Mouse (Mus musculus) hematopoietic stem cell, adult 5-6 weeks (primary cell): ENCODE data around the gene Cldn11. TPM values are rescaled to one million over a fixed set of nuclear protein-coding genes. Genes with fewer than 3 reads are reported as not detected.
A peak's percentile ranks its signal among the peaks of the same experiment; 100 is the strongest.

Experiments
- ATAC-seq, 2 experiments: fragments of 125-278 bp in 1 of 2; replicated peaks in 1 of 2; 2 replicates each; pipeline ENCODE4 v1.8.0; 2016 to 2017; ENCODE audit warnings: inconsistent platforms in 2 of 2, mild to moderate bottlenecking in 2 of 2, moderate number of reproducible peaks in 2 of 2, low read depth in 1 of 2, moderate TSS enrichment in 1 of 2; ENCODE audit not compliant: low FRiP score in 2 of 2, poor library complexity in 2 of 2, severe bottlenecking in 2 of 2, insufficient read depth in 1 of 2, low TSS enrichment in 1 of 2
- total RNA-seq: library from RNA; stranded (forward); fragments of 172-1452, 232-1000 nt; gene quantifications from 2 replicates; pipeline ENCODE4 v1.2.3, GENCODE M21; 2017

Gene Cldn11
- total RNA-seq, 1 experiment from 2014 or later = not detected

DNA sequence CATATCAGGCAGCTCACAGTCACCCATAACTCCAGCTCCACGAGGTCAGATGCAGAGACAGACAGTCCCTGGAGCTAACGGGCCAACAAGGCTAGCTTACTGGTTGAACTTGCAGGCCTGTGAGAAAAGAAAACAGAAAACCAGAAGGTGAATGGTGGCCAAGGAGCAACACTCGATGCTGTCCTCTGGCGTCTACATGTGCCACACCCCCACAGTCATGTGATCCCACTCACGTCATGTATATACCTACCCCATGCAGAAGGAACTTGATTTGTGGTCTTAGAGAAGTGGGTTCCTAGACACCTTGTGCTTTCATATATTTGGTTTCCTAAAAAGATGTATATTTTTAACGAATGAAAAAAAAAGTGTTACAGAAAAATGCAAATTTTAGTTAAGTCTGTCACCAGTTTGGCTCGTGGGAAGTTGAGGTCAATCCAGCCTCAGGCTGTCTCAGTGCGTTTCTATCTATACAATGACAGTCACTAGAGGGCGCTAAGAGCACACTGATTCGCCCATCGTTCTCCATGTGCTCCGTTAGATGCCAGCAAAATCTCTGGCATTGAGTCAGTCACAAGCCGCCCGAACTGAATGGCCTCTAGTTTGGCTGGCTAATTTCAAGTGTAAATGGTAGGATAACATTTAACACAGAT, 4.0 kb upstream of the Cldn11 start:
- peak; percentile 91 to 93 for ATAC-seq

DNA sequence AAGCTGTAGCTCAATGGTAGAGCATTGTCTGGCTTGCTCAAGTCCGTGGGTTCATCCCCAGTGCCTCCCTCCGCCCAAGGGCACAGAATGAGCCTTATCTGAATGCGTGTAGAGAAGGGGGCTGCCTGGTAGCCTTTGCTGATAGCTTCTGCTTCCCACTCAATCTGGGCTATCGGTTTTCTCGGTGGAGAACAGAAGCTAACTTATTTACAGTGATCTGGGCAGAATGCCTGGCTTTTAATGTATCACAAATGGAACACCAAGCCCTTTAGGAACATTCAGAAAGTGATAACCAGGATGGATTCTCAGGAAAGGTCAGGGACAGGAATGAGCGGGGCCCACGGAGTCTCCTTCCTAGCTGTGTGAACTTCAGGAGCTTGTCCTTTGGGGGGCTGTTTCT, 1.1 kb upstream of the Cldn11 start:
- no peak for ATAC-seq

DNA sequence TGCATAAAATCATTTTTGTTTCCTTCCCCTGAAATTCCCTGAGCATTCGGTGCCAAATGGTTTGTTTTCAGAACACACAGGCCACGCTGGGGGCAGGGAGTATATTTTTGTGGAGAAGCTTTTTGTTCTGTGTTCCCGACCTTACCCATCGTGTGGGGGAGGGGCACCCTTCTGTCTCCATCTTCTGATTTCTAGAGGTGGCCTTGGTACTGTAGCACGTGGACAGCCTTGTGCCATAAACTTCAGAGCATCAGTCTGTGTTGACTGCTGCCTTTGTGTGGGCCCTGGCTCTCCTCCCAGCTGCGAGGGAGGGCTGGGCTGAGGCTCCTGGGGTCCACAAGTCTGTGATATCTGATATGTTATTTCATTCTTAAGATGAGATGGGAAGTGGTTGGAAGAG, 2.4 kb downstream of the Cldn11 start:
- no peak for ATAC-seq

DNA sequence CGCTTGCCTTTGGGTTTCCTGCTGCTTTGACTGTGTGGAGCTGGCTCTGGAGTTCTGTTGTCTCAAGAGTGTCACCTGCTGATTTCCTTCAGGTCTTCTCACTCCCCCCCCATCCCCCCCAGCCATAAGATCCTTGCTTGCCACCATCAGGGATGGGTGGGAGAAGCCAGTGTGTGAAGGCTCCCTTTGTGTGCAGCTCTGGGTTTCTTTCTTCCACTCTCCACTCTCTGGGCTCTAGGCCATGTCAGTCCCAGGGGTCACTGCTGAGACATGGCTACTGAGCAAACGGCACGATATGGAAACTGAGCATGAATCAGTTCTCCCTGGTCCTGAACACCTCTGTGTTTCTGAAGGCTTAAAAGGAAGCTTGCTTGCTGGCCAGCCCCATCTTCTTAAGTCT, 6.4 kb downstream of the Cldn11 start:
- no peak for ATAC-seq

DNA sequence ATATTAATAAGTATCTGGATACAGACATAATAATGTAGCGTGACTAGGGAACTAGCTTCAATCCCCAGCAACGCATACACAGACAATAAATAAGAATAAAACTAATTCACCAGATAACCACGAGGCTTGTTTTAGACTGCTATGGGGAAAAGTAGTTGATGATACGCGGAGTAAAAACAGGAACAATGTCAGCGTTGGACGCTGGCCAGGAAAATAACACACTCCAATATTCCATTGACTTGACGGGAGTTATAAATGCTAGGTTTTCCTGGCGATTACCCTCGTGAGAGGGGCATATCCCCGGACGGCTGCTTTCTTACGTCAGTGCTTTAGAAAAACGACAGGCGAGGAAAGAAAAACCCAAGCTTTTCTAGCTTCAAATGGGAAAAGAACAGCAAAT, 8.1 kb downstream of the Cldn11 start:
- no peak for ATAC-seq

DNA sequence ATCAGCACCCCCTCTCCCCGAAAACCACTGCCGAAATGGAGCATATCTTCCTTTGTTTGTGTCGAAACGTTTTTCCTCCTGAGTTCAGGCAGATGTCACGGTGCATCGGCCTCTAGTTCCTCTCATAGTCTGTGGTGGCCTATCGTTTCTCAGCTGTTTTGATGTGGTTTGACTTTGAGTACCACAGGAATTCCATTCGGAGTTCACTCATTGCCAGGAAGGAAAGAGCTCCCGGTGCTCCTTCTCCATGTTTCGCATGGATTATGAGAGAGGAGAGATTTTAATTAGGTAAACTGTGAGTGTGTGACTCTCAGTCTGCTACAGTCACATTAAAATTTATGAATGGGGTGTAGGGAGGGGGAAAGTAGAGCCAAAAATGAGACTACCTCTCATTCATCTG, 10.3 kb downstream of the Cldn11 start:
- no peak for ATAC-seq

DNA sequence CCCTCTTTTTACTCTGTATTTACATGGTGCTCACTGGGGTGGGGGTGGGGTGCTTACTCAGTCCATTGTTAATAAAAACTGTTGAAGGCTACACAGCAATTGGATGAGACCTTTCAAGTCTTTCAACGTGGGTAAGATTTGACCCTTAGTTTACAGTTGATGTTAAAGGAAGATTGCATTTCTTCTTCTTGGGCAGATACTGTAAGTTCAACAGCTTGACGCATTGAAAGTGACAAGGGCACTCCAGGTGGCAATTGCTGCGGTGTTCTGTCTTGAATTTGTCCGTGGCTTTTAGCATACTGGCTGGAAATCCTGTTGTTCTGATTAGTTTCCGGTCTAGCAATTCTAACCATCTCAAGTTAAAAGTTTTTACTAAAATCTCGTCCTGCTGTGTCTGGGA, 11.6 kb downstream of the Cldn11 start:
- ATAC-seq = no peak

DNA sequence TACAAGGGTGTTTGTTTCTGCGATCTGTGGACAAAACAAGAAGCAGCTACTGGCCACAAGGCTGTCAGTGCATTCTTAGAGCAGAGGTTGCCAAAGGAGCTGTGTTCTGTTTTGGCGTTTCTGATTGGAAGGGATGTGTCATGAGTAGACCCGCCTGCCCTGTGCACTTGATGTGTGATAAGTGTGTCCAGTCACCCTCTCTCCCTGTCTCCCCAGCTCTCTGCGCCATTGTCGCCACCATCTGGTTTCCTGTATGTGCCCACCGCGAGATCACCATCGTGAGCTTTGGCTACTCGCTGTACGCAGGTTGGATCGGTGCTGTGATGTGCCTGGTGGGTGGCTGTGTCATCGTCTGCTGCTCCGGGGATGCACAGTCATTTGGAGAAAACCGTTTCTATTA, 13.1 kb downstream of the Cldn11 start:
- ATAC-seq = no peak

DNA sequence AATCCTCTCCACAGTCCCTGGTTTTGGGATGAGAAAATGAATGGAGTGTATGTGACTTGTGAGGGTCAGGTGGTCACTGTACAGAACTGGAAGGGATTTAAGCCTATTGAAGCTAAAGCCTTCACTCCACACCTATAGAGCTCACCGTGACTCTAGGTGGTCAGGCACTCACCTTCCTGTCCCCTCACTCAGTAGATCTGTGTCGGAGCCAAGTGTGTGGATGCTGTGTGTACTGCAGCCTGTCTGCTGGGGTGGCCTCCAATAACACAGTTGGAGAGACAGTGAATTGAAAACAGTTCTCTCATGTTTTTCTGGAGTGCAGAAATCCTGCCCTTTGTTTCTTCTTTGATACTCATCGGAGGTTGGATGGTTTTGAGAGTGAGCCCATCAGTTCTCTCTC, 16.1 kb downstream of the Cldn11 start:
- no peak for ATAC-seq

DNA sequence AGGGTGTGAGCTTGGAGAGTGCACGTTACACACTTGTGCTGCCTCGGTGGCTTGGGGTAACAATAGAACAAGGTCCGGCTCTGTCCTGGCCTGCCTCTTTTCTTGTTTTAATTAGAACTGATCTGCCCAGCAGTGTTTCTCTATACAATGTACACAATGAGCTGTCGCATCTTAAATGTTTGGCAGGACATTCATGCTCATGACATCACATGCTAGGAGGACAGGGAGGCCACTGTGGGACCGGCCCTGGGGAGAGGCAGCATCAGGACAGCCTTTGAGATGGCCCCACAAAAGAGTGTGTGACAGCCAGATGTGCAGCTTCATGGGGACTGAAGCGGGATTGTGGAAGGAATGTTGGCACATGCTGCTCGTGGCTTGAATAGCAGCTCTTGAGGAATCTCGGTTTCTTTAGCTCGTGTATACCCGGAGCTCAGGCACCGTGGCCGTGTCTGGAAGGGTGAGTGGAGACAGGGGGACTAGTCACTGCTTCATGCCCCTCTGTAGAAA, 16.7 kb downstream of the Cldn11 start:
- no peak for ATAC-seq

DNA sequence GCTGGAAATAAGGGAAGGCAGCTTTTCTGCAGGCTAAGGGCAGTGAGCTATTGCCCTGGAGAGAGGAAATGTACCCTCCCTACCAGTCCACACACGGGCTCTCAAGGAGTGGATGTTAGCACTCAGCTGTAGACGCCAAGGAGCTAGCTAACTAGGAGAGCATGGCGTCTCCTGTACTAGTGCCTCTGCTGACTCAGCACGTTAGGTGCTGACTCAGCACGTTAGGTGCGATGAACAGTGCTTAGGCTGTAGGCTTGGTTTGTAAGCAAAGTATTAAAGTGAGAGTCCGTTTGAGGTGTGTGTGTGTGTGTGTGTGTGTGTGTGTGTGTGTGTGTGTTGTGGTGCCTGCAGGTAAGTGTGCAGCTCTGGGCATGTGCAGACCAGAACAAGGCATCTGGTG, 40.6 kb downstream of the Cldn11 start:
- no peak for ATAC-seq

DNA sequence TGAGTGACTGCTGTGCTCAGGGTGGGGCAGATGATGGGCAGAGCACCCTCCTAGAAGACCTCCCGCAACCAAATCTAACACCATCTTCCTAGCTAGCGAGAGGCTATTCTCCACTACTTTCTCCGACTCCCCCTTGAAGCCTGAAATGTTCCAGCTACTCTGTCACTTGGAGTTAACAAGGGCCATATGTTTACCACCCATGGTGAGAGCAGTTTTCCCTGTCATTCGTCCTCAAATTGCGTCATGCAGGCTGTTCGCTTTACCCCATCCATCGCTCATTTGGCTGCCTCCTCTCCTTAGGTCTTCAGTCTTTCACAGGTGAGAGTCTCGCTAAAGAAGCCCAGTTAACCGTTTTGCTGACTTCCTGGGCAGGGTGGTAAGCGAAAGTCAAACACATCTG, 41.7 kb downstream of the Cldn11 start:
- no peak for ATAC-seq

DNA sequence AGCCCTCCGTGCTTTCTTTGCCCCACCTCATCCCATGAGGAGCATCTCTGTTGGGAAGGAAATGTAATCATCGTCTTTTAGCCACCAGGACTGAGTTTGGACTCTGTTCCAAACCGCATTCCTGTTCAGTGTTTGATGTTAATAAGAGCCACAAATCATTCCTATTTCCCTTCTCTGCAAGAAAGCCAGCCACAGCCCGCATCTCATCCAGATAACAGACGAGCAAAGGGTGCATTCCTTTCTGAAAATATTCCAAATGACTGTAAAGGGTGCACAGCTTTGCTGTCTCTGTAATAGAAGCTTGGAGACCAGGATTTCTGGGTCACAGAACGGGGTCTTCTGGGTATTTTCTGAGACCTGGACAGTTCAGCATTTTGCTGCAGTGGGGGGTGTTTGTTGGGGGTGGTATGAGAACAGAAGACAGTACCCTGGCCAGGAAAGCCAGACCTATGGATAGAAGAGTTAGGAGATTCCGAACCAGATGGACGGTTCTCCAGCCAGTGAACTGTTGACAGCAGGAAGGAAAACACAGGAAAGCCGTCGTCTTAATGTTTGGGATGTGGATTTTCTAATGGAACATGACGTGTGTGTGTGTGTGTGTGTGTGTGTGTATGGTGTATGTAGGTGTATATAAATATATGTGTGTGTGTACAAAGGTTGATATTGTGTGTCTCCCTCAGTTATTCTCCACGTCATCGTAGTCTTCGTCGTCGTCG, 49.6 kb downstream of the Cldn11 start:
- no peak for ATAC-seq

DNA sequence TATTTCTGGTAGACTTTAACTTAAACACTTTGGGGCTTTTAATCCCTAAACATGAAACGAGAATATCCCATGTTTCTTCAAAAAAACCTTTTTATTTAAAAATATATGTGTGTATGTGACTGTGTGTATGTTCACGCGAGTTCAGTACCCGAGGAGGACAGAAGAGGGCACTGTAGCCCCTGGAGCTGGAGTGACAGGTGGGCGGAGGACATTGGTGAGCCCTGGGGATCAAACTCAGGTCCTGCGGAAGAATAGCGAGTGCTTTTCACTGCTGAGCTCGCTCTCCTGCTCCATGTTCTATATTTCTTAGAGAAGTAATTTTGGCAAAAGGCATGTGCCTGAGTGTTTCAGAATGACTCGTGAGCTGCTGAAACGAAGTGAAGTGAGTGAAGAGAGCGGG, 54.2 kb downstream of the Cldn11 start:
- ATAC-seq = no peak

DNA sequence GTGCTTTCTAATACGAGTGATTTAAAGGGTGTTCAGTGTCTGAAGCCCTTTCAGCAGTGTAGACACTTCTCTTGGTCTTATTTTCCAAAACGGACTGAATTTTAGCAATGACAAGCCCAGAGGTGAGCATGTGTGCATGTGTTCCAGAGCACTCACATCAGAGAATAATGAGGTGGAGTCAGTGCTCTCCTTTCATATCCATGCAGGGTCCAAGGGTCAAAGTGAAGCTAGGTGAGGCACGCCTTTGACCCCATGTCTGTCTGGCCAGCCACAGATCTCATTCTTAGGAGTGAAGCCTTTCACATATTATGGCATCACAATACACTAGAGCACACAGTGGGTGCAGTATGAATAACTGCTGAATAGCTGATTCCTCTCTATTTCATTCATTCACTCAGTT, 55.4 kb downstream of the Cldn11 start:
- no peak for ATAC-seq

DNA sequence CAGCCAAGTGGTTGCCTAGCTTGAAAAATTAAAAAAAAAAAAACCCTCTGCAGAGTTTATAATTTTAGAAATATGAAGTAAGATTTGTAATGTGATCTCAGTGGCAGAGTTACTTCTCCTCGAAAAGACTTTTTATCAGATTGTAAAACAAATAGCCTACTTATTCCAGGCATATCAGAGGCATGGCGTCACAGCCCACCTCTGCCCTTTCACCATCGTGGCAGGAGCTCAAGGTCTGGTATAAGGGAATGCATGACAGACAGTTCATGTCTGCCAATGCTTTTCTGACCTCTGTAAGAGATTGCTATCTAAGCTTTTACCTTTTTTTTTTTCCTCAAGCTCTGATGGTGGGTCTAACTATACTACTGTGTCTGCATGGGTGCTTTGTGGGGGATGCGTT, 58.3 kb downstream of the Cldn11 start:
- no peak for ATAC-seq

DNA sequence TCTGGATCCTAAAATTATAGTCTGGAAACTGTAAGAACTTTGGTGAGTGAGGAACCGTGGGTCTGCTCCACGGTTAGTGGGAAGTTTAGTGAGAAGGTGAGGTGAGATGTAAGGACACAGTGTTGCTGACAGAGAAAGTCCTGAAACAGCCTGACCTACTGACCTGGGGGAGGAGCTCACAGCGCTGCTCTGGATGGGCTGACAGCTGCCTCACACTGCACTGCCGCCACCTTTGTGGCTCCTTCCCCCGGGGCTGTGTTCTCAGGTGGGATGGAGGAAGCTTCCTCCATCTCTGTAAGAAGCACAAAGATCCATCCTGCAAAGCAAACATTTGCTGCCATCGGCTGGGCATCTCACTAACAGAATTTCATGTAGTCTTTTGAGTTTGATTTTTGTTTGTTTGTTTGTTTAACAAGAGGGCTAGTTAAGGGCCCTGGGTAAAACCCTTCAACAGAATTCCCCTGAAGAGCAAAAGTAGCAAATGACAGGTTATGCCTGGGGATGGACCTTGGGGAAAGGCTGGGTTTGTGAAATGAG, 58.8 kb downstream of the Cldn11 start:
- no peak for ATAC-seq

DNA sequence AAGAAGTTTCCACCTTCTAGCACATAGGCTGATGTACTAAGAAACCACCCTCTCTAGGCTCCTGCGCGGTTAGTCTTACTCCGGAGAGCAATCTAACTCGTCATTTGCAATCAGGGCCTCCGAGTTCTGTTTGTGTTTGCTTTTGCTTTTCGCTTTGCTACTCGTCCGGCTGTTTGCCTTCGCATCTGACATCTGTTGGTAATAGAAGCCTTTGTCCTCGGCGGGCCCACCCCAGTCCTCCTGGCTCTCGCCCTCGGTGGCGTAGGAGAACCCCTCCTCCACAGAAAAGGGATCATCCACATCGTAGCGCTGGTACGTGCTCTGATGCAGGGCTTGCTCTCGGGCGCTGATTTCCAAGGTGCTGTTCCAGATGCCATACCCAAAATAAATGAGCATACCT, 59.3 kb downstream of the Cldn11 start:
- 0 out of 4 replicates have a peak, but pooled peaks of 1 of the 2 experiments have one; percentile 17 for ATAC-seq
